Mouse (Mus musculus) embryonic facial prominence, embryonic 10.5 days (tissue): ENCODE data around the gene Banf2. TPM values are rescaled to one million over a fixed set of nuclear protein-coding genes. Genes with fewer than 3 reads are reported as not detected.

ENCODE experiments used
- DNase-seq: peaks from one replicate; pipeline ENCODE4 v3.0.0-alpha.2; 2017; ENCODE audit warnings: low spot score
- H3K27ac ChIP-seq: fragments of 300-500 bp; sonication (generic); replicated peaks from 2 replicates; pipeline ENCODE4 v1.5.1; 2016; ENCODE audit warnings: mild to moderate bottlenecking
- H3K27me3 ChIP-seq: fragments of 300-500 bp; sonication (generic); replicated peaks from 2 replicates; pipeline ENCODE4 v1.6.1; 2016; ENCODE audit warnings: low read depth, mild to moderate bottlenecking; ENCODE audit not compliant: poor library complexity, severe bottlenecking
- H3K36me3 ChIP-seq: fragments of 300-500 bp; sonication (generic); replicated peaks from 2 replicates; pipeline ENCODE4 v1.6.1; 2016; ENCODE audit warnings: mild to moderate bottlenecking, moderate library complexity
- H3K4me1 ChIP-seq: fragments of 300-500 bp; sonication (generic); 2 replicates; pipeline ENCODE4 v1.6.1; 2016
- H3K4me3 ChIP-seq: fragments of 300-500 bp; sonication (generic); 2 replicates; pipeline ENCODE4 v1.5.1; 2016; ENCODE audit warnings: mild to moderate bottlenecking, moderate library complexity
- H3K9me3 ChIP-seq: fragments of 300-500 bp; sonication (generic); 2 replicates; pipeline ENCODE4 v1.6.1; 2016; ENCODE audit warnings: mild to moderate bottlenecking
- WGBS: fragments of 180-500 bp; shearing (Covaris S2); methylation state at CpG from one replicate; pipeline ENCODE4 v1.1.7; 2016; 5-methylcytosine and 5-hydroxymethylcytosine counted together
- polyA plus RNA-seq: library from polyadenylated mRNA; unstranded; fragments of >200 nt; fragmentation: Nextera tagmentation; extraction: Ambion mirVana; gene quantifications from 2 replicates; pipeline ENCODE4 v1.2.1, GENCODE M21; 2016

Gene Banf2
- polyA plus RNA-seq, 1 experiment from 2014 or later, result not detected

GRCm38 (mm10) chr2:144112666-144113065 is 79.8 kb downstream of the Banf2 start:
- Histone ChIP-seq H3K4me1 (0 out of 2 replicates have a peak, but pooled peaks cover 14% of the 10 kb centered on the region), H3K9me3 (no peaks in the 10 kb centered on the region), H3K27ac (no peak overlapping the region), H3K27me3 (no peaks in the 10 kb centered on the region), H3K36me3 (no peaks in the 10 kb centered on the region), H3K4me3 (no peak overlapping the region)
- 86% methylated on average over 5 of the region's 5 CpGs for WGBS
- DNase-seq, result no peak

- Histone ChIP-seq H3K9me3 (no peaks in the 10 kb centered on the region), H3K27me3 (no peaks in the 10 kb centered on the region), H3K27ac (no peak overlapping the region), H3K36me3 (no peaks in the 10 kb centered on the region), H3K4me1 (peaks cover 2% of the 10 kb centered on the region), H3K4me3 (no peak overlapping the region)
- WGBS, result 75% methylated on average over 2 of the region's 2 CpGs
- no peak for DNase-seq
Observed at GRCm38 (mm10) chr2:144118061-144118460, 85.2 kb downstream of the Banf2 start.

- Histone ChIP-seq H3K4me1 (peaks cover 8% of the 10 kb centered on the region), H3K27me3 (no peaks in the 10 kb centered on the region), H3K4me3 (no peak overlapping the region), H3K9me3 (no peaks in the 10 kb centered on the region), H3K27ac (no peak overlapping the region), H3K36me3 (no peaks in the 10 kb centered on the region)
- 83% methylated on average over 7 of the region's 7 CpGs for WGBS
- no peak for DNase-seq
Observed at GRCm38 (mm10) chr2:144120186-144120823, 87.4 kb downstream of the Banf2 start.

- no peak for DNase-seq
- peak overlapping the region; percentile 49; the same call in 1 of the 2 replicates for H3K27ac ChIP-seq
Observed at GRCm38 (mm10) chr2:144122068-144122467, 89.2 kb downstream of the Banf2 start.

More at GRCm38 (mm10) chr2:144122068-144122467, 89.2 kb downstream of the Banf2 start:
- no peaks in the 10 kb centered on the region for H3K36me3 ChIP-seq
- no peak overlapping the region for H3K4me3 ChIP-seq
- WGBS, result 93% methylated on average over 16 of the region's 16 CpGs
- H3K27me3 ChIP-seq, result no peaks in the 10 kb centered on the region
- peaks cover 8% of the 10 kb centered on the region for H3K4me1 ChIP-seq
- H3K9me3 ChIP-seq, result no peaks in the 10 kb centered on the region

Other genes starting within 250 kb of the Banf2 start
- gene Bfsp1, start 169.9 kb upstream of the Banf2 start, polyA plus RNA-seq, result 0.60 and 1.2 TPM in 2 replicates
- 331 and 339 TPM in 2 replicates for gene Dstn, start 117.7 kb upstream of the Banf2 start, polyA plus RNA-seq
- 50.7 and 57.8 TPM in 2 replicates for gene Rrbp1, start 21.8 kb upstream of the Banf2 start, polyA plus RNA-seq
- 23.2 and 25.1 TPM in 2 replicates for gene Mgme1, start 237.6 kb downstream of the Banf2 start, polyA plus RNA-seq
- 128 and 138 TPM in 2 replicates for gene Snx5, start 237.8 kb downstream of the Banf2 start, polyA plus RNA-seq